Mouse (Mus musculus) small intestine, adult 2 months (tissue): ENCODE data around the gene Cer1. TPM values are rescaled to one million over a fixed set of nuclear protein-coding genes. Genes with fewer than 3 reads are reported as not detected.

Experiments used
- H3K27ac ChIP-seq: fragments of 200-500 bp; 2 replicates; pipeline ENCODE4 v1.5.1; 2012; ENCODE audit warnings: low read depth, low read length, control low read depth, inconsistent platforms; ENCODE audit not compliant: insufficient read depth
- H3K27me3 ChIP-seq: fragments of 200-500 bp; 2 replicates; pipeline ENCODE4 v1.6.1; 2012; ENCODE audit warnings: mild to moderate bottlenecking, moderate library complexity, low read length, inconsistent platforms; ENCODE audit not compliant: control insufficient read depth, insufficient read depth
- H3K36me3 ChIP-seq: fragments of 200-500 bp; 2 replicates; pipeline ENCODE4 v1.6.1; 2012; ENCODE audit warnings: mild to moderate bottlenecking, low read length, control low read depth, inconsistent platforms; ENCODE audit not compliant: control insufficient read depth, insufficient read depth
- H3K4me1 ChIP-seq: fragments of 200-500 bp; 2 replicates; pipeline ENCODE4 v1.6.1; 2012; ENCODE audit warnings: low read length, inconsistent platforms, mixed read lengths; ENCODE audit not compliant: control insufficient read depth, insufficient read depth, insufficient read length
- H3K4me3 ChIP-seq: fragments of 200-500 bp; 2 replicates; pipeline ENCODE4 v1.5.1; 2012; ENCODE audit warnings: low read depth, mild to moderate bottlenecking, control low read depth, inconsistent platforms, low read length, moderate library complexity
- CTCF ChIP-seq: fragments of 200-500 bp; IDR thresholded peaks from 2 replicates; pipeline ENCODE4 v1.5.1; 2012; ENCODE audit warnings: low read depth, mild to moderate bottlenecking, control low read depth, inconsistent platforms, low read length, moderate library complexity, mixed read lengths; ENCODE audit not compliant: insufficient replicate concordance, insufficient read length; ENCODE audit errors: extremely low read depth
- POLR2A ChIP-seq: fragments of 200-500 bp; IDR thresholded peaks from 2 replicates; pipeline ENCODE4 v1.6.1; 2012; ENCODE audit warnings: low read depth, mild to moderate bottlenecking, control low read depth, inconsistent platforms, low read length, moderate library complexity
- WGBS: fragments of 180-500 bp; shearing (Covaris S2); methylation state at CpG from one replicate; pipeline ENCODE4 v1.1.7; 2018; 5-methylcytosine and 5-hydroxymethylcytosine counted together
- polyA plus RNA-seq: library from polyadenylated mRNA; depleted of rRNA; stranded (reverse); fragments of >200 nt; gene quantifications from 2 replicates; pipeline ENCODE4 v1.2.3, GENCODE M21; 2012

Cer1 gene
- polyA plus RNA-seq, 1 experiment: not detected

DNA sequence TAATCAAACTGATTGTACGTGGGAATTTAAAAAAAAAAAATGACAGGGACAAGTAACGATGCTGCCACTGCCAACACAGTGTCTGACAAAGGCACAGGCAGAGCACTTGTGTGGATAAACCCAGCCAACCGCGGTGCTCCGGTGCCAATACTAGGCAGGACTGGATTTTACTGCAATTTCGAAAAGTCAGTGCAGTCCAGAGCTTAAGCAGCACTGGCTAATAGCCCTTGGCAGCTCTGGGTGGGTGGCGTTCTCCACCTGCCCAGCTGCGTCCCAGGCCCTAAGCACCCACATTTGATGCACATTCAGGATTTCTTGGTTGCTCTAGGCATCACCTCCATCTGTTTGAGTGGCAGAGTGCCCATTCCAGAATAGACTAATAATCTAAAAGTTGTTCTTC is 21.6 kb downstream of the Cer1 start:
- Histone ChIP-seq H3K4me1 (peaks cover 6% of the 10 kb centered on the region), H3K27ac (no peak overlapping the region), H3K36me3 (no peaks in the 10 kb centered on the region), H3K27me3 (no peaks in the 10 kb centered on the region), H3K4me3 (no peak overlapping the region)
- TF ChIP-seq POLR2A (no peak), CTCF (no peak)
- WGBS: 94% methylated on average over 8 of the region's 8 CpGs

DNA sequence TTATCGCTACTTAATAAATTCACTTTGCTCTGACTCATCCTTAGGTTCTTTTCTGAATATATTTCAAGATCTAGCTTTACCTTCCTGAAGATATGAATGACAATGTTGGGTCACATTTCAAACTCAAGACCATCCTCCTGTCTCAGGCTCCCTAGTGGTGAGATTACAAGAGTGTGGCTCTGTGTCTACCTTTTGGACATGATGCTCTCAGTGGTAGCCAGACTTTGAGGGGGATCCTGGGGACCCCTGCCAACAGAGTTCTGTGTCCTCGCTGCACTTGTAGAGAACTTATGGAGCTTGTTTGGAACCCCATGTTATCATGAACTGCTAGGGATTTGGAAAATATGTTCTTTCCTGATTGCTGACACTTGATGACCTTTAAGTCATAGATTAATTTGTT is 23.5 kb downstream of the Cer1 start:
- no peak for TF ChIP-seq POLR2A
- TF ChIP-seq CTCF: no peak
- H3K27ac ChIP-seq: no peak overlapping the region
- peaks cover 4% of the 10 kb centered on the region; the same call in 1 of the 2 replicates for H3K4me1 ChIP-seq
- no peaks in the 10 kb centered on the region for H3K36me3 ChIP-seq
- WGBS: 98% methylated on average over 2 of the region's 2 CpGs
- H3K4me3 ChIP-seq: no peak overlapping the region
- no peaks in the 10 kb centered on the region for H3K27me3 ChIP-seq

DNA sequence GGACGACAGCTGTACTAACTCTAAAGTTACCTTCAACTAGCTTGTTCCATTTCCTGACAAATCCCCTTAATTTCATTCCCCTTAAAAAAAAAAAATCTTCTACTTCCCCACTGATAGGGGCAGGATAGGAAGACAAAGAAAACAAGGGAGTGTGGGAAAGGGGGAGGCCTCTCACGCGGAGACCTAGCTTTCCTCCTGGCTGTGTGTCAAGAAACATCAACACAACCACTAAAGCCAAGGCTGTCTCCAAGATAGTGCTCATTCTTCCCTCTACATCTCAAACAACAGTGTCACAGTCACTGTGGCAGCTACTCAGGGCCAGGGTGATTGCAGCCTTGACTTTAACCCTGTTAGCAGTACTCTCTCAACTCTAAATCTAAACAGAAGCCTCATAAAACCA is 24.4 kb downstream of the Cer1 start:
- no peaks in the 10 kb centered on the region for H3K27me3 ChIP-seq
- peaks cover 4% of the 10 kb centered on the region; the same call in 1 of the 2 replicates for H3K4me1 ChIP-seq
- no peak overlapping the region for H3K4me3 ChIP-seq
- H3K36me3 ChIP-seq: no peaks in the 10 kb centered on the region
- no peak overlapping the region for H3K27ac ChIP-seq
- 43% methylated on average over 3 of the region's 3 CpGs for WGBS
- no peak for TF ChIP-seq POLR2A
- no peak for TF ChIP-seq CTCF

DNA sequence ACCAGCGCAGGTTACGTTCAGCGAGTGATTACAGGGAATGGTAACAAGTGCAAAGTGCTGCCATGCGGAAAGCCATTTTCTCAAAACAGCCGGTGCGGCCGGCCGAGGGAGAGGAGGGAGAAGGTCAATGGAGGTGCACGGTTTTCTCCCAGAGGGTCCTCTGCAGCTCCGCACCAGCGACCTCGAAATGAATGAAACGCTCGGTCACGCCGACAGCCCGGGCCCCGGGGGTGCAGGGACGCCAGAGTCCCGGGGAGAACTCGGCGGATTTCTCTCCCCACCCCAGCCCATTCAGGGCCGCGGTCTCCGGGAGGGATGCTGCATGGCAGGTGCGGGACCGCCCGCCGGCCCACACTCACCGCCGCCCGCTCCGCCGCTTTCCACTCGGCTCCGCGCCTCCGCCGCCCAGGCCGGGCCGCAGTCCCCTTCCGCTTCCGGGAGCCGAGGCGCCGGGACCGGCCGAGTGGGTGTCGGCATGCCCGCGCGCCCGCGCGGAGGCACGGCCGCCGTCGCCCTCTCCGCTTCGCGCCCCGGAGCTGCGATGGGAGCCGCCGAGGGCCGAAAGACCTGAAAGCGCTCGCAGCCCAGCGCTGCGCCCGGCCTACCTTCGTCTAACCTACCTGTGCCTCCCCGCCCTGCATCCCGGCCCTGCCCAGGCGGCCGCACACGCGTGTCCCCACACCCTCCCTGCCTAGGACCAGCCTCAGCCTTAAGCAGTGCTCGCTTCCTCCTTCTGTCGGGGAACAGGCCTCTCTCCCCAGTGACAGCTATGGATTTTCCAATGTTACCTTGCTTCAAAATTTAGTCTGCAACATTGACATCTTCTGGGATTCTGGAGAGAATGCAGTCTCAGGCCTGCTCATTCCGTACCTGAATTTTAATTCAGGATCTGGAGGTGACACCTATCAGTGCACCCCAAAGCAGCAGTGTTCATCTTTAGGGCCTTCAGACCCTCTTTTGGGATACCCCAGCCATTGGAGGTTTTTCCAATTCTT is 25.5 kb downstream of the Cer1 start, which contains the start of gene Zdhhc21:
Gene Zdhhc21, minus strand, starts transcription at position 828 of the 995 bp plus-strand sequence.
- H3K4me3 ChIP-seq: peak within 1 kb of the TSS; percentile 79
- no peaks in the 10 kb centered on the region for H3K36me3 ChIP-seq
- 1% methylated on average over 77 of the region's 82 CpGs for WGBS
- no peaks in the 10 kb centered on the region for H3K27me3 ChIP-seq
- 0 out of 2 replicates have a peak within 1 kb of the TSS, but pooled peaks have one; percentile 10 for H3K27ac ChIP-seq
- TF ChIP-seq POLR2A (peak; percentile 55; the same call in 1 of the 2 replicates), CTCF (no peak)
- peaks cover 4% of the 10 kb centered on the region; the same call in 1 of the 2 replicates for H3K4me1 ChIP-seq

DNA sequence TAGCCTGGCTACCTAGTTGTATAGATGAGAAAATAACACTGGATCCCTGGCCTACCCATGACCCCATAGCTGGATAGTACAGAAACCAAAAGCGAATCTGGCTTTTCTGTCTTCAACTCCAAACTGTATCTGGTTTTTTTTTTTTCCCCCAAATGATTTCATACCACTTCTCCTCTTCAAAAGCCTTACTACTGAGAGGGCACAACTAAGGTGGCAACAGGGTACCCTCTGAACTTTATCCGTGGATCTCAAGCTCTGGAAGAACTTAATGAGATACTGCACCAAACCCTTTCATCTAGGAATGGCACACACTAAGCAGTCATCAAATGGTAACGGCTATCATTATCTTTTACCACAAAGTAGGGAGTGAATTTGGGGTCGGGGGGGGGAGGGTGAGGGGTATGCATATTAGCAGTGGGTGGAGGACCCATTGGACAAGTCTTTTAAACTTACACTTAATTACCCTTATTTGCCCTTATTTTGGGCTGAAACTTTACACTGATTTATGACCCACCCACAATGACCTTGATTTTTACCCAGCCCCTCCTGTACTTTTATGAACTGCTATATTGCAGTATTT is 26.4 kb downstream of the Cer1 start:
- TF ChIP-seq CTCF (no peak), POLR2A (no peak)
- Histone ChIP-seq H3K27me3 (no peaks in the 10 kb centered on the region), H3K4me3 (no peak overlapping the region), H3K4me1 (peaks cover 4% of the 10 kb centered on the region; the same call in 1 of the 2 replicates), H3K27ac (no peak overlapping the region), H3K36me3 (no peaks in the 10 kb centered on the region)
- 22% methylated on average over 4 of the region's 4 CpGs for WGBS

DNA sequence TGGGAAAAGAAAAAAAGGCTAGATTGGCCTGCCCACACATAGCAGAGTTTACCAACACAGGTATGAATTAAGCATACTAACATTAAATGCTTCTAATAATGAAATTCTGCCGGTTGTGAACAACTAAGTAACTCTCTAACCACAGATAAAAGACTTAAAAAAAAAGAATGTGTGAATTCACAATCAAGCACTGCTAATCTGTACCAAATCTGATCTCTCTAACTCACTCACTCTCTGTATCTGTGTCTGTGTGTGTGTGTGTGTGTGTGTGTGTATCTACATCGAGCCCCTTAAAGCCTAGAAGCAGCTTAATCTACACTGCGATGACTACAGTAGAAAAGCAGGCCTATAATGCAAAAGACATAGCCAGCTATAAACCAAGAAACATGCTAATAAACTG is 28.0 kb downstream of the Cer1 start:
- no peaks in the 10 kb centered on the region for H3K27me3 ChIP-seq
- 86% methylated on average over 3 of the region's 3 CpGs for WGBS
- TF ChIP-seq CTCF (no peak), POLR2A (no peak)
- H3K36me3 ChIP-seq: peaks cover 4% of the 10 kb centered on the region
- H3K4me1 ChIP-seq: peaks cover 4% of the 10 kb centered on the region; the same call in 1 of the 2 replicates
- no peak overlapping the region for H3K4me3 ChIP-seq
- no peak overlapping the region for H3K27ac ChIP-seq

DNA sequence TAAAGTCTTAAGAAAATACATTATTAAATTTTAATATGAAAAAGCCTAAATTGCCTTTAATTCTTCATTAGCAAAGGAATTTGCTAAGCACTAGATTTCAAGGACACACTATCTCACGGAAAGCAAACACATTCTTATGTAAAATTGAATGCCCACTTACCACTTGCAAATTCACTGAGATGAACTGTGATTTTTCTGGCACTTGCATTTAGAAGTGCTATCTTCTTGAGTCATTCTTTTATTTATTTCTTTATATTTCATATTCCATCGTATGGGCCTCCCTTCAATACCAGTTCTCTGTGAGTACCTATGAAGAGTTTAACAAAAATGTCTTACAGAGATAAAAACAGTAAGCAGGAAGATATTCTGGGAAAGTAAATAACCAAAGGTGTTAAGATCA is 31.1 kb downstream of the Cer1 start:
- Histone ChIP-seq H3K27me3 (no peaks in the 10 kb centered on the region), H3K4me3 (no peak overlapping the region), H3K36me3 (peaks cover 9% of the 10 kb centered on the region), H3K27ac (no peak overlapping the region), H3K4me1 (no peaks in the 10 kb centered on the region)
- WGBS: 81% methylated on average over 2 of the region's 2 CpGs
- no peak for TF ChIP-seq CTCF
- TF ChIP-seq POLR2A: no peak
